Mouse (Mus musculus) neural tube, embryonic 15.5 days (tissue): ENCODE results near the gene Lbhd1. TPM values are rescaled to one million over a fixed set of nuclear protein-coding genes. Genes with fewer than 3 reads are reported as not detected.
"Not testable (repeated sequence)": the region's sequence is repeated elsewhere in the genome, so short reads cannot be mapped to it uniquely, and the experiment has no call there.

Experiments
- ATAC-seq: fragments of 200-750 bp; cut with Nextera tagmentation; 2 replicates; pipeline ENCODE4 v1.8.0; 2017; ENCODE audit warnings: mild to moderate bottlenecking, moderate TSS enrichment, moderate library complexity; ENCODE audit not compliant: low FRiP score
- H3K27ac ChIP-seq: fragments of 300-500 bp; sonication (generic); replicated peaks from 2 replicates; pipeline ENCODE4 v1.5.1; 2015; ENCODE audit warnings: mild to moderate bottlenecking, inconsistent platforms
- H3K27me3 ChIP-seq: fragments of 300-500 bp; sonication (generic); replicated peaks from 2 replicates; pipeline ENCODE4 v1.6.1; 2015; ENCODE audit warnings: inconsistent platforms
- H3K36me3 ChIP-seq: fragments of 300-500 bp; sonication (generic); 2 replicates; pipeline ENCODE4 v1.6.1; 2015; ENCODE audit warnings: inconsistent platforms
- H3K4me1 ChIP-seq: fragments of 300-500 bp; sonication (generic); 2 replicates; pipeline ENCODE4 v1.6.1; 2015; ENCODE audit warnings: inconsistent platforms
- H3K4me2 ChIP-seq: fragments of 300-500 bp; sonication (generic); 2 replicates; pipeline ENCODE4 v1.6.1; 2015; ENCODE audit warnings: inconsistent platforms, mild to moderate bottlenecking, moderate library complexity
- H3K4me3 ChIP-seq: fragments of 300-500 bp; sonication (generic); replicated peaks from 2 replicates; pipeline ENCODE4 v1.5.1; 2015; ENCODE audit warnings: mild to moderate bottlenecking, inconsistent platforms
- H3K9ac ChIP-seq: fragments of 300-500 bp; sonication (generic); replicated peaks from 2 replicates; pipeline ENCODE4 v1.6.1; 2015; ENCODE audit warnings: mild to moderate bottlenecking, inconsistent platforms
- H3K9me3 ChIP-seq: fragments of 300-500 bp; sonication (generic); replicated peaks from 2 replicates; pipeline ENCODE4 v1.6.1; 2016; ENCODE audit warnings: inconsistent platforms
- WGBS: fragments of 180-500 bp; shearing (Covaris S2); methylation state at CpG from one replicate; pipeline ENCODE4 v1.1.7; 2015; ENCODE audit warnings: mixed read lengths; 5-methylcytosine and 5-hydroxymethylcytosine counted together
- polyA plus RNA-seq: library from polyadenylated mRNA; unstranded; fragments of >200 nt; fragmentation: Nextera tagmentation; extraction: Ambion mirVana; gene quantifications from 2 replicates; pipeline ENCODE4 v1.2.1, GENCODE M21; 2015

Lbhd1 gene
- polyA plus RNA-seq, 1 experiment from 2014 or later, result 47.3 TPM

DNA sequence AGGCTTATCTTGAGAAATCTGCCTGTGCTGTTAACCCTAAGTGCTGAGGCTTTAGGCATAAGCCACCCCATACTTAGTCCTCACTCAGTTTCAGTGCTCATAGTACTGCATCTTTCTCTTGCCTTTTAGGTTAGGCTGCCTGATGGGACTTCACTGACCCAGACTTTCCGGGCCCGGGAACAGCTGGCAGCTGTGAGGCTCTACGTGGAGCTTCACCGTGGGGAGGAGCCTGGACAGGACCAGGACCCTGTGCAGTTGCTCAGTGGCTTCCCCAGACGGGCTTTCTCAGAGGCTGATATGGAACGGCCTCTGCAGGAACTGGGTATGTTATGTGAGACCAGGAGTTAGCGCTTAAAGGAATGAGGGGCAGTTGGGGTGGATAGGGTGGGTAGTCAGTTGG lies 8.5 kb upstream of the Lbhd1 start:
- Histone ChIP-seq H3K9me3 (no peaks in the 10 kb centered on the region), H3K9ac (no peak overlapping the region), H3K4me1 (peaks cover 28% of the 10 kb centered on the region), H3K27me3 (no peaks in the 10 kb centered on the region), H3K27ac (no peak overlapping the region), H3K4me3 (no peak overlapping the region), H3K4me2 (no peak overlapping the region), H3K36me3 (peaks cover 46% of the 10 kb centered on the region)
- whole genome bisulfite sequencing, result 93% methylated on average over 7 of the region's 7 CpGs
- no peak for ATAC-seq

DNA sequence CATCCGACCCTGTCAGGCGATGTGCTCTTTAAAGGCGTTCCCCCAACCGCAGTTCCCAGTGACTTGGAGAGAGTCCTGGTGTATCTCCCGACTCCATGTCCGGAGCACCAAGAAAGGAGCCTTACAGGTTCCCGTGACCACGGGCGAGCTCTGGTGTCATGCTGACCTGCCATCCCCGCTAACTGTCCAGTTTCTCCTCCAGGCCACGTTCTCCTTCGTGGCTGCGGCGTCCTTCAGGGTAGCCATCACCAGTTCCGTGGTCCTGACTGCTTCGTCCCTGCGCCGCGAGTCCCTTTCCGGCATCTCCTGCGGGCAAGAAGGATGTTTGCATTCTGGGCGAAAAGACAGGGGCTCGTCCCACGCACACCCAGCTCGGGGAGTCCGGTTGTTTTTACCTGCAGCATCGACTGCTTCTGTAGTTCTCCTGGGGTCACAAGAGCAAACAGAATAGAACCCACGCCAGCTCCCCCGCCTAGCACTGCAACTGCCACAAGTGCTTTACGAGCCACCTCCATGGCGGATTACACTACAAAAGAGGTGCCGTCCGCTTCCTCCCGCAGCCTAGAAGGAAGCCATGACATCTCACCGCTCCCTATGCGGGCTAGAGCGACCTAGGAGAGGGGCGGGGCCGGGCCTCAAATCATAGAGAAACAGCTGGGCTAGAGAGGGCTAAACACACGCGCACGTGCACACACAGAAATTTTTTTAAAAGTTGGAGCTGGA lies 3.1 kb upstream of the Lbhd1 start, which contains the start of gene Uqcc3:
Gene Uqcc3, minus strand, starts transcription at position 613 of the 723 bp plus-strand sequence.
- Histone ChIP-seq H3K36me3 (peaks cover 23% of the 10 kb centered on the region), H3K4me1 (peaks cover 14% of the 10 kb centered on the region), H3K9me3 (no peaks in the 10 kb centered on the region), H3K4me3 (peak within 1 kb of the TSS; percentile 68), H3K27me3 (no peaks in the 10 kb centered on the region), H3K9ac (peak within 1 kb of the TSS; percentile 83), H3K27ac (peak within 1 kb of the TSS; percentile 88), H3K4me2 (peak within 1 kb of the TSS; percentile 93)
- WGBS, result under 1% methylated on average over 42 of the region's 42 CpGs
- peak; percentile 98 for ATAC-seq

GRCm38 (mm10) chr19:8881034-8881392 lies 2.5 kb upstream of the Lbhd1 start:
- H3K27ac ChIP-seq, result peak overlapping the region; percentile 88; the same call in 1 of the 2 replicates
- 10% methylated on average over 3 of the region's 3 CpGs for WGBS
- 0 out of 2 replicates have a peak, but pooled peaks have one; percentile 4 for ATAC-seq

DNA sequence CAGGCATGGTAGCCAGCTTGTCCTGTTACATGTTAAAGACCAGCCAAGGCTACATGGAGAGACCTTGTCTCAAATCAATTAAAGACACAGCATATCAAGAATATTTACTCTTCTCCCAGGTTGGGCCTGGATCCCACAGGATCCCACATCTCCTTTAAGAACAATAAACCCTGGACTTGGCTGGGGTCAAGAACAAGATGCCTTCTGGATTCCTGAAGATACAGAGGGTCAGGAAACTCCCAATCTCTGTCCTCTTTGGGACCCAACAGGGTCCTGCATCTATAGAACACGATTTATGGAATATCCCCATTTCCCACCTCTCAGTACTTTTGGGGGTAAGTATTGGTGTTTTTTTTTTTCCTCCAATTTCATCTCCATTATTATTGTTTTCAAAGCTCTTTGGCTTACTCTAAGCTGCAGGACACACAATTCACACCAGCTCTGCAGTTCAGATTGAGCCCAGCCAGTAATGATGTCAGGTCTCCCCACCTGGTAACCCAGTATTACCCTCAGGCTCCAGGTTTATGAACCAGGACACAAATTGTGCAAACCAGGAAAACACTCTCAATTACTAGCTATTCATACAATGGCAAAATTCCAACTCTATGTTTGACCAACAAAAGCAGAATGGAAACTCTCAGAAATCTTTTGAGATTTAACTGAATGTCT lies 3.5 kb downstream of the Lbhd1 start:
- Histone ChIP-seq H3K4me3 (no peak overlapping the region), H3K9ac (no peak overlapping the region), H3K36me3 (peaks cover 9% of the 10 kb centered on the region), H3K4me2 (no peak overlapping the region; the same call in 1 of the 2 replicates), H3K4me1 (peaks cover 18% of the 10 kb centered on the region), H3K27ac (no peak overlapping the region), H3K27me3 (no peaks in the 10 kb centered on the region), H3K9me3 (no peaks in the 10 kb centered on the region)
- 58% methylated on average over 1 of the region's 1 CpGs for WGBS
- no peak for ATAC-seq

More at GRCm38 (mm10) chr19:8881034-8881392, 2.5 kb upstream of the Lbhd1 start:
- Histone ChIP-seq H3K4me3 (peak overlapping the region; percentile 68), H3K4me1 (peaks cover 14% of the 10 kb centered on the region), H3K36me3 (peaks cover 18% of the 10 kb centered on the region), H3K9me3 (no peaks in the 10 kb centered on the region), H3K4me2 (peak overlapping the region; percentile 93), H3K9ac (peak overlapping the region; percentile 83), H3K27me3 (no peaks in the 10 kb centered on the region)

GRCm38 (mm10) chr19:8887585-8888463 lies 4.3 kb downstream of the Lbhd1 start:
- 14% methylated on average over 19 of the region's 19 CpGs for WGBS
- Histone ChIP-seq H3K4me2 (peak overlapping the region; percentile 78), H3K4me3 (peak overlapping the region; percentile 67), H3K27me3 (no peaks in the 10 kb centered on the region), H3K27ac (peak overlapping the region; percentile 85), H3K36me3 (peaks cover 9% of the 10 kb centered on the region), H3K9ac (peak overlapping the region; percentile 66), H3K9me3 (no peaks in the 10 kb centered on the region), H3K4me1 (peaks cover 18% of the 10 kb centered on the region)
- ATAC-seq, result no peak

GRCm38 (mm10) chr19:8888511-8889385 lies 5.2 kb downstream of the Lbhd1 start, which contains the start of the genes 1810009A15Rik and Gm49416:
1810009A15Rik (plus strand) TSS chr19:8888853.
Gm49416 (plus strand) TSS chr19:8888926.
- peaks cover 9% of the 10 kb centered on the region for H3K36me3 ChIP-seq
- under 1% methylated on average over 57 of the region's 58 CpGs for WGBS
- peak within 1 kb of the TSS; percentile 85 for H3K27ac ChIP-seq
- H3K9me3 ChIP-seq, result no peaks in the 10 kb centered on the region
- H3K27me3 ChIP-seq, result no peaks in the 10 kb centered on the region
- H3K9ac ChIP-seq, result peak within 1 kb of the TSS; percentile 66
- ATAC-seq, result peak; percentile 96
- peak within 1 kb of the TSS; percentile 67 for H3K4me3 ChIP-seq
- H3K4me1 ChIP-seq, result peaks cover 25% of the 10 kb centered on the region
- H3K4me2 ChIP-seq, result peak within 1 kb of the TSS; percentile 78

DNA sequence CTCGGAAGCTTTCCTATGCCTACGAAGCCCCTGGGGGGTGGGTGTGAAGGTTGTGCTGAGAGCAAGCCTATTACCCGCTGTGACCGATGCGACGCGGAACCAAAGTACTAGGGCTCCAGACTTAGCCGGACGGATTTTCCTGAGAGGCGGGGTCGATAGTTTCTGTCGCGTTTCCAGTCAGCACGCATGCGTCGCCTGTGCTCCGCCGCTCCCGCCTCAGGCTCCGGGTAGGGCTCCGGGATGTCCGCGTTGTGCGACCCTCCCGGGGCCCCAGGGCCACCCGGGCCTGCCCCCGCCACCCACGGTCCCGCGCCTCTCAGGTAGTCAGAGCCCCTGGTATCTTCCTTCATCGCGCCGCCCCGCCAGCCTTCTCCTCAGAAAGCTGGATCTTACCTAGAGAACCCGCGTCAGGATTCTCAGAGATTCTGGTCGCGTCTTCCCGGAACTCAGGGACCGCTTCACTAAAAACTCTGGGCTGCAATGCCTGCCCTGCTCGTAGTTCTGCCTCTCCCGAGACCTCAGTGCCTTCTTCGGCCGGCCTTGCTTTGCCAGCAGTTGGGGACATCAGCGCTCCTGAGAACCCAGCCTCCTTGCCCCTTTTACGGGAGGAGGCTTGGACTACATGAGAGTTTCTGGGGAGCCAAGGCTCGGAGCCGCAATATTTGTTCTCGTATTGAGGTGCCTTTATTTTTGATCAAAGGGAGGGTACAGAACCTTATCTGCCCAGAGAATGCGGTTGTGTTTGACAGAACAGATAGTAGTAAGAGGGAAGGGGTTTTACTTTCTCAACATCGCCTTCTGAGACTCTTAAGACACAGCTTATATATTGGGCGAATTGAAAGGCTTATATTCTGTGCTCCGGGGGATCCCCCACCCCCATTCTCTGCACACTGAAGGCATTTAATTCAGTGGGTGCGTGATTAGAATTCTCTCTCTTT lies 9.6 kb downstream of the Lbhd1 start, which contains the start of gene Ints5:
Gene Ints5, plus strand, starts transcription at position 177 of the 938 bp plus-strand sequence.
- peak within 1 kb of the TSS; percentile 94 for H3K4me2 ChIP-seq
- H3K4me1 ChIP-seq, result peaks cover 40% of the 10 kb centered on the region
- H3K36me3 ChIP-seq, result peaks cover 22% of the 10 kb centered on the region
- no peaks in the 10 kb centered on the region for H3K27me3 ChIP-seq
- whole genome bisulfite sequencing, result 3% methylated on average over 54 of the region's 54 CpGs
- H3K9ac ChIP-seq, result peak within 1 kb of the TSS; percentile 71
- peak within 1 kb of the TSS; percentile 63 for H3K4me3 ChIP-seq
- peak; percentile 51 for ATAC-seq
- H3K9me3 ChIP-seq, result no peaks in the 10 kb centered on the region
- peak within 1 kb of the TSS; percentile 85 for H3K27ac ChIP-seq

DNA sequence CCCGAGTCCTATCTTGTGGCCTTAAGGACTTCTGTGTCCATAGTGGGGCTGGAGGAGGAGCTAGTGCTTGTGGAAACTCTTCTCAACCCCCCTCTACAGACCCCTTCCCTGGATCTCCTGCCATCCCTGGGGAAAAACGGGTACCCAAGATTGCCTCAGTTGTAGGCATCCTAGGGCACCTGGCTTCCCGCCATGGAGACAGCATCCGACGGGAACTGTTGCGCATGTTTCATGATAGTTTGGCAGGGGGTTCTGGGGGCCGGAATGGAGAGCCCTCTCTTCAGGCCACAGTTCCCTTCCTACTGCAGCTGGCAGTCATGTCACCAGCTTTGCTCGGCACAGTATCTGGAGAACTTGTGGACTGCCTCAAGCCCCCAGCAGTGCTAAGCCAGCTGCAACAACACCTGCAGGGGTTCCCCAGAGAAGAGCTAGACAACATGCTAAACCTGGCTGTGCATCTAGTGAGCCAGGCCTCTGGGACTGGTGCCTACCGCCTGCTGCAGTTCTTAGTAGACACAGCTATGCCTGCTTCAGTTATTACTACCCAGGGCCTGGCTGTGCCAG lies 11.9 kb downstream of the Lbhd1 start:
- no peaks in the 10 kb centered on the region for H3K9me3 ChIP-seq
- H3K36me3 ChIP-seq, result peaks cover 22% of the 10 kb centered on the region
- no peak overlapping the region for H3K27ac ChIP-seq
- H3K9ac ChIP-seq, result peak overlapping the region; percentile 20; the same call in 1 of the 2 replicates
- no peak for ATAC-seq
- 90% methylated on average over 9 of the region's 9 CpGs for whole genome bisulfite sequencing
- no peak overlapping the region for H3K4me3 ChIP-seq
- H3K4me1 ChIP-seq, result peaks cover 47% of the 10 kb centered on the region
- no peak overlapping the region for H3K4me2 ChIP-seq
- no peaks in the 10 kb centered on the region for H3K27me3 ChIP-seq

GRCm38 (mm10) chr19:8896231-8896630 lies 12.7 kb downstream of the Lbhd1 start:
- H3K9ac ChIP-seq, H3K9me3 ChIP-seq, H3K27ac ChIP-seq, ATAC-seq, H3K27me3 ChIP-seq, H3K4me2 ChIP-seq, H3K4me3 ChIP-seq: not testable (repeated sequence)
- peaks cover 51% of the 10 kb centered on the region for H3K4me1 ChIP-seq
- peaks cover 15% of the 10 kb centered on the region for H3K36me3 ChIP-seq
- WGBS, result 83% methylated on average over 5 of the region's 5 CpGs
